18 mouse cellular contexts compared by ENCODE assay signal in genomic region chr7:100080087-100080781, GRCm38 (mm10). TPM values are rescaled to one million over a fixed set of nuclear protein-coding genes. Genes with fewer than 3 reads are reported as not detected.
DNase-seq lines count a peak whose midpoint lies in the region; ATAC-seq and TF ChIP-seq lines count a peak whose summit lies in the region.
"Had no signal": no experiment of that assay in that cellular context is flagged by ENCODE, and none has a peak within 500 bp of the region (broad histone marks: within the 10 kb centered on the region; RNA-seq: fewer than 3 reads in every experiment).

No protein-coding gene starts in this region.

- WGBS in heart, embryonic 12.5 days, result 53% methylated on average over 12 of the region's 12 CpGs
- WGBS in midbrain, embryonic 14.5 days, result 60% methylated on average over 12 of the region's 12 CpGs
- 67% methylated on average over 12 of the region's 12 CpGs for WGBS in midbrain, embryonic 11.5 days
- 71% methylated on average over 12 of the region's 12 CpGs for WGBS in small intestine, adult 2 months

- H3K27ac ChIP-seq in heart, embryonic 12.5 days (ENCODE audit: poor library complexity, severe bottlenecking), result no peak overlapping the region
- H3K27ac ChIP-seq in midbrain, embryonic 14.5 days (replicated peaks; ENCODE audit: low read depth, low read length), result no peak overlapping the region
- H3K27ac ChIP-seq in midbrain, embryonic 11.5 days (ENCODE audit: low read depth, low read length), result no peak overlapping the region
- H3K27ac ChIP-seq in small intestine, adult 2 months (ENCODE audit: insufficient read depth, low read depth, low read length), result peak overlapping the region; percentile 1; the same call in 1 of the 2 replicates
- H3K27ac ChIP-seq: embryonic facial prominence, embryonic 12.5 days; forebrain, embryonic 15.5 days; hindbrain, embryonic 12.5 days; kidney, embryonic 15.5 days; limb, embryonic 10.5 days had no signal

- no peaks in the 10 kb centered on the region for H3K9me3 ChIP-seq in heart, embryonic 12.5 days (replicated peaks)
- no peaks in the 10 kb centered on the region for H3K9me3 ChIP-seq in midbrain, embryonic 14.5 days (ENCODE audit: control insufficient read depth, low read length)
- no peaks in the 10 kb centered on the region for H3K9me3 ChIP-seq in midbrain, embryonic 11.5 days (ENCODE audit: control insufficient read depth, low read length)
- H3K9me3 ChIP-seq: embryonic facial prominence, embryonic 12.5 days; forebrain, embryonic 15.5 days; hindbrain, embryonic 12.5 days; kidney, embryonic 15.5 days; limb, embryonic 10.5 days had no signal

- 0 out of 2 replicates have a peak, but pooled peaks have one; percentile 36 for ATAC-seq in heart, embryonic 12.5 days (ENCODE audit: insufficient number of reproducible peaks, low FRiP score)
- ATAC-seq in midbrain, embryonic 14.5 days (ENCODE audit: low FRiP score, low TSS enrichment), result no peak
- no peak for ATAC-seq in midbrain, embryonic 11.5 days (ENCODE audit: low FRiP score)
- ATAC-seq: forebrain, embryonic 15.5 days; liver, postnatal 0 days had no signal

- no peak overlapping the region for H3K4me2 ChIP-seq in heart, embryonic 12.5 days
- H3K4me2 ChIP-seq in midbrain, embryonic 14.5 days (ENCODE audit: low read length), result no peak overlapping the region
- no peak overlapping the region for H3K4me2 ChIP-seq in midbrain, embryonic 11.5 days
- H3K4me2 ChIP-seq: embryonic facial prominence, embryonic 12.5 days; forebrain, embryonic 15.5 days; hindbrain, embryonic 12.5 days; kidney, embryonic 15.5 days had no signal

- DNase-seq in heart, adult 18-20 months, result no peak
- DNase-seq in midbrain, embryonic 14.5 days, result peak; percentile 35
- no peak for DNase-seq in midbrain, embryonic 11.5 days (ENCODE audit: low spot score, missing footprints)
- DNase-seq in cerebellum, postnatal 14 days, result no peak
- no peak for DNase-seq in embryo, embryonic 9.5 days (ENCODE audit: extremely low spot score)
- DNase-seq: adrenal gland, adult 2 months; cerebellum, adult 8-10 months; kidney, postnatal 4 days; liver, postnatal 0 days; retina, postnatal 1 day; thymus, adult 18-20 months had no signal

- no peak overlapping the region; the same call in 1 of the 2 replicates for H3K9ac ChIP-seq in heart, embryonic 12.5 days
- H3K9ac ChIP-seq in midbrain, embryonic 14.5 days (replicated peaks; ENCODE audit: low read length), result no peak overlapping the region
- no peak overlapping the region for H3K9ac ChIP-seq in midbrain, embryonic 11.5 days (ENCODE audit: low read length)
- H3K9ac ChIP-seq: embryonic facial prominence, embryonic 12.5 days; forebrain, embryonic 15.5 days; hindbrain, embryonic 12.5 days; kidney, embryonic 15.5 days; liver, postnatal 0 days had no signal

- no peak for TF ChIP-seq POLR2A in small intestine, adult 2 months (IDR thresholded peaks at IDR 0.05; ENCODE audit: low read depth, low read length)

- no peak overlapping the region for H3K4me3 ChIP-seq in heart, embryonic 12.5 days
- H3K4me3 ChIP-seq in midbrain, embryonic 14.5 days (replicated peaks; ENCODE audit: low read depth, low read length), result no peak overlapping the region
- H3K4me3 ChIP-seq in midbrain, embryonic 11.5 days (ENCODE audit: low read depth, low read length), result no peak overlapping the region
- H3K4me3 ChIP-seq in small intestine, adult 2 months (ENCODE audit: low read depth, low read length), result no peak overlapping the region
- H3K4me3 ChIP-seq: embryonic facial prominence, embryonic 12.5 days; forebrain, embryonic 15.5 days; hindbrain, embryonic 12.5 days; kidney, embryonic 15.5 days; limb, embryonic 10.5 days had no signal

- peaks cover 37% of the 10 kb centered on the region for H3K36me3 ChIP-seq in heart, embryonic 12.5 days
- H3K36me3 ChIP-seq in midbrain, embryonic 14.5 days (ENCODE audit: control insufficient read depth, insufficient read depth, low read length), result peaks cover 42% of the 10 kb centered on the region
- peaks cover 6% of the 10 kb centered on the region; the same call in 1 of the 2 replicates for H3K36me3 ChIP-seq in midbrain, embryonic 11.5 days (ENCODE audit: control insufficient read depth, insufficient read depth, low read length)
- peaks cover 24% of the 10 kb centered on the region for H3K36me3 ChIP-seq in small intestine, adult 2 months (ENCODE audit: control insufficient read depth, insufficient read depth, low read length)

- H3K4me1 ChIP-seq in heart, embryonic 12.5 days (replicated peaks), result peaks cover 24% of the 10 kb centered on the region
- H3K4me1 ChIP-seq in midbrain, embryonic 14.5 days (ENCODE audit: control insufficient read depth, insufficient read depth, low read length), result no peaks in the 10 kb centered on the region
- H3K4me1 ChIP-seq in midbrain, embryonic 11.5 days (ENCODE audit: control insufficient read depth, insufficient read depth, low read length), result no peaks in the 10 kb centered on the region
- H3K4me1 ChIP-seq in small intestine, adult 2 months (ENCODE audit: control insufficient read depth, insufficient read depth, insufficient read length, low read length), result no peaks in the 10 kb centered on the region
- H3K4me1 ChIP-seq: embryonic facial prominence, embryonic 12.5 days; forebrain, embryonic 15.5 days; hindbrain, embryonic 12.5 days; kidney, embryonic 15.5 days; limb, embryonic 10.5 days had no signal

- no peaks in the 10 kb centered on the region for H3K27me3 ChIP-seq in heart, embryonic 12.5 days (replicated peaks)
- H3K27me3 ChIP-seq in midbrain, embryonic 14.5 days (ENCODE audit: control insufficient read depth, insufficient read depth, low read length), result no peaks in the 10 kb centered on the region
- H3K27me3 ChIP-seq in midbrain, embryonic 11.5 days (ENCODE audit: control insufficient read depth, insufficient read depth, low read length), result no peaks in the 10 kb centered on the region
- H3K27me3 ChIP-seq in small intestine, adult 2 months (ENCODE audit: control insufficient read depth, insufficient read depth, low read length), result no peaks in the 10 kb centered on the region
- H3K27me3 ChIP-seq: embryonic facial prominence, embryonic 12.5 days; forebrain, embryonic 15.5 days; hindbrain, embryonic 12.5 days; kidney, embryonic 15.5 days had no signal

- no peak for TF ChIP-seq CTCF in small intestine, adult 2 months (IDR thresholded peaks at IDR 0.05; ENCODE audit: extremely low read depth, insufficient read length, insufficient replicate concordance, low read depth, low read length)

RNA-seq across cellular contexts. Expression of gene Pold3, which starts 41.1 kb away (rescaled TPM):
- polyA plus RNA-seq in heart, embryonic 12.5 days (2016; fragmentation: Nextera tagmentation; extraction: Ambion mirVana), result 42.6 and 44.0 TPM in 2 replicates
- 10 to 100 TPM in 1 of 2 experiments, 1 to 10 TPM in 1; 6.6 to 10.7 TPM for total RNA-seq in heart, adult 18-20 months (2021)
- polyA plus RNA-seq in midbrain, embryonic 14.5 days (2014; fragmentation: Nextera tagmentation; extraction: Ambion mirVana), result 44.3 and 47.5 TPM in 2 replicates
- polyA plus RNA-seq in midbrain, embryonic 11.5 days (2014; fragmentation: Nextera tagmentation; extraction: Ambion mirVana), result 100 and 104 TPM in 2 replicates
- 2.4 and 4.2 TPM in 2 replicates for polyA plus RNA-seq in small intestine, adult 2 months (2012; rRNA removed)
